ENCODE assay signal across 18 mouse cellular contexts in genomic region chr11:52094568-52094967, GRCm38 (mm10). TPM values are rescaled to one million over a fixed set of nuclear protein-coding genes. Genes with fewer than 3 reads are reported as not detected.
DNase-seq lines count a peak whose midpoint lies in the region; ATAC-seq lines count a peak whose summit lies in the region.
"Had no signal": no experiment of that assay in that cellular context is flagged by ENCODE, and none has a peak within 500 bp of the region (broad histone marks: within the 10 kb centered on the region; RNA-seq: fewer than 3 reads in every experiment).

No protein-coding gene starts in this region.

- peak; percentile 66 for DNase-seq in gastrocnemius, adult 18-20 months (ENCODE audit: low spot score)
- no peak for DNase-seq in gastrocnemius, postnatal 36 days
- DNase-seq in kidney, postnatal 10 days = peak; percentile 31
- DNase-seq in skeletal muscle tissue, adult 2 months (ENCODE audit: low read depth, low spot score) = peak; percentile 69
- DNase-seq in cerebellum, postnatal 25 days = no peak
- DNase-seq: B cell, adult 2 months; cerebellum, postnatal 36 days; layer of hippocampus, postnatal 36 days; thymus, adult 18-20 months had no signal

- 51% methylated on average over 5 of the region's 5 CpGs for WGBS in kidney, embryonic 16.5 days
- 51% methylated on average over 5 of the region's 5 CpGs for WGBS in heart, embryonic 14.5 days
- 64% methylated on average over 5 of the region's 5 CpGs for WGBS in forebrain, embryonic 15.5 days

- H3K9ac ChIP-seq in kidney, embryonic 16.5 days (replicated peaks; ENCODE audit: low read length) = no peak overlapping the region
- no peak overlapping the region for H3K9ac ChIP-seq in heart, embryonic 14.5 days (ENCODE audit: low read length)
- H3K9ac ChIP-seq in forebrain, embryonic 15.5 days (replicated peaks) = no peak overlapping the region

- no peak for ATAC-seq in kidney, embryonic 16.5 days (ENCODE audit: low FRiP score, low TSS enrichment)
- no peak for ATAC-seq in heart, embryonic 14.5 days (ENCODE audit: insufficient number of reproducible peaks, insufficient read depth, low FRiP score, low read depth)
- ATAC-seq in forebrain, embryonic 15.5 days (replicated peaks) = no peak

- no peaks in the 10 kb centered on the region for H3K36me3 ChIP-seq in kidney, embryonic 16.5 days (ENCODE audit: insufficient read depth, low read length)
- no peaks in the 10 kb centered on the region for H3K36me3 ChIP-seq in heart, embryonic 14.5 days (ENCODE audit: control insufficient read depth, insufficient read depth, low read length)
- H3K36me3 ChIP-seq in forebrain, embryonic 15.5 days = no peaks in the 10 kb centered on the region
- H3K36me3 ChIP-seq: G1E; hindbrain, embryonic 10.5 days had no signal

- intact Hi-C loops in gastrocnemius, postnatal 36 days (cut with DNase I) = no loop called here

- H3K4me2 ChIP-seq in kidney, embryonic 16.5 days (replicated peaks; ENCODE audit: low read depth, low read length) = no peak overlapping the region
- no peak overlapping the region for H3K4me2 ChIP-seq in heart, embryonic 14.5 days (ENCODE audit: low read length)
- H3K4me2 ChIP-seq in forebrain, embryonic 15.5 days (replicated peaks) = no peak overlapping the region

- H3K4me1 ChIP-seq in kidney, embryonic 16.5 days (ENCODE audit: insufficient read depth, low read length) = peaks cover 8% of the 10 kb centered on the region
- H3K4me1 ChIP-seq in heart, embryonic 14.5 days (ENCODE audit: control insufficient read depth in 2 of 2, insufficient read depth in 2 of 2, low read length in 2 of 2) = peaks cover 8 to 13% of the 10 kb centered on the region in 2 experiments
- peaks cover 6% of the 10 kb centered on the region for H3K4me1 ChIP-seq in forebrain, embryonic 15.5 days

- no peak overlapping the region for H3K4me3 ChIP-seq in kidney, embryonic 16.5 days (ENCODE audit: low read length)
- no peak overlapping the region for H3K4me3 ChIP-seq in heart, embryonic 14.5 days (ENCODE audit: control insufficient read depth in 1 of 2, insufficient read depth in 1 of 2, low read depth in 1 of 2, low read length in 2 of 2)
- H3K4me3 ChIP-seq in forebrain, embryonic 15.5 days = no peak overlapping the region
- H3K4me3 ChIP-seq: hindbrain, embryonic 10.5 days; myocyte had no signal

- no peaks in the 10 kb centered on the region for H3K9me3 ChIP-seq in kidney, embryonic 16.5 days (ENCODE audit: low read length)
- no peaks in the 10 kb centered on the region for H3K9me3 ChIP-seq in heart, embryonic 14.5 days (ENCODE audit: control insufficient read depth, low read length)
- H3K9me3 ChIP-seq in forebrain, embryonic 15.5 days = no peaks in the 10 kb centered on the region
- H3K9me3 ChIP-seq: G1E; hindbrain, embryonic 10.5 days had no signal

- H3K27me3 ChIP-seq in kidney, embryonic 16.5 days (ENCODE audit: insufficient read depth, low read length) = no peaks in the 10 kb centered on the region
- no peaks in the 10 kb centered on the region for H3K27me3 ChIP-seq in heart, embryonic 14.5 days (ENCODE audit: control insufficient read depth, insufficient read depth, low read length)
- H3K27me3 ChIP-seq in forebrain, embryonic 15.5 days = no peaks in the 10 kb centered on the region

- no peak overlapping the region for H3K27ac ChIP-seq in kidney, embryonic 16.5 days (ENCODE audit: low read length)
- peak overlapping the region; percentile 37 to 39; a peak in 2 of 4 replicates for H3K27ac ChIP-seq in heart, embryonic 14.5 days (replicated peaks in 1 of 2; ENCODE audit: control insufficient read depth in 1 of 2, insufficient read depth in 1 of 2, low read depth in 2 of 2, low read length in 2 of 2)
- H3K27ac ChIP-seq in forebrain, embryonic 15.5 days (replicated peaks) = no peak overlapping the region
- H3K27ac ChIP-seq: hindbrain, embryonic 10.5 days had no signal

RNA-seq across cellular contexts. Expression of gene Ppp2ca, which starts 3.9 kb away (rescaled TPM):
- 10 to 100 TPM; 38.8 to 50.3 TPM for total RNA-seq in gastrocnemius, adult 18-20 months (2021)
- total RNA-seq in gastrocnemius, postnatal 36 days (2021) = 10 to 100 TPM; 37.0 to 44.3 TPM
- polyA plus RNA-seq in kidney, embryonic 16.5 days (2015; fragmentation: Nextera tagmentation; extraction: Ambion mirVana) = 68.4 and 75.1 TPM in 2 replicates
- 81.1 and 86.7 TPM in 2 replicates for polyA plus RNA-seq in heart, embryonic 14.5 days (2014; fragmentation: Nextera tagmentation; extraction: Ambion mirVana)
- polyA plus RNA-seq in forebrain, embryonic 15.5 days (2015; fragmentation: Nextera tagmentation; extraction: Ambion mirVana) = 116 and 129 TPM in 2 replicates

RNA-seq across cellular contexts. Expression of gene Olfr1373, which starts 50.8 kb away (rescaled TPM):
- total RNA-seq in gastrocnemius, adult 18-20 months (2021) = not detected
- total RNA-seq in gastrocnemius, postnatal 36 days (2021) = not detected
- polyA plus RNA-seq in kidney, embryonic 16.5 days (2015; fragmentation: Nextera tagmentation; extraction: Ambion mirVana) = not detected in 2 replicates
- polyA plus RNA-seq in heart, embryonic 14.5 days (2014; fragmentation: Nextera tagmentation; extraction: Ambion mirVana) = not detected in 2 replicates
- polyA plus RNA-seq in forebrain, embryonic 15.5 days (2015; fragmentation: Nextera tagmentation; extraction: Ambion mirVana) = not detected in 2 replicates
- total RNA-seq: G1E; layer of hippocampus, postnatal 36 days; megakaryocyte-erythroid progenitor cell, adult 5-6 weeks had no signal
- polyA plus RNA-seq: G1E; hindbrain, embryonic 10.5 days; kidney, embryonic 14.5 days; limb, embryonic 14.5 days; myocyte had no signal

Comparison
In these comparisons a context has a peak if more than half of its experiments do, and no peak if none do; other contexts are left out.
1. DNase-seq: peak in gastrocnemius, adult 18-20 months (single experiment), kidney, postnatal 10 days (single experiment) and skeletal muscle tissue, adult 2 months (single experiment); none in gastrocnemius, postnatal 36 days (0 of 2) and cerebellum, postnatal 25 days (0 of 2).
2. H3K27ac ChIP-seq: peak in heart, embryonic 14.5 days (2 of 2); none in kidney, embryonic 16.5 days (single experiment) and forebrain, embryonic 15.5 days (single experiment).